In genomic region chr11:33220763-33221162, GRCm38 (mm10) we compare ENCODE assay signal across 25 mouse cellular contexts. TPM values are rescaled to one million over a fixed set of nuclear protein-coding genes. Genes with fewer than 3 reads are reported as not detected.
"Had no signal": no experiment of that assay in that cellular context is flagged by ENCODE, and none has a peak within 500 bp of the region (broad histone marks: within the 10 kb centered on the region; RNA-seq: fewer than 3 reads in every experiment).

No protein-coding gene starts in this region.

- H3K4me2 ChIP-seq: kidney, embryonic 15.5 days; liver, embryonic 13.5 days; lung, embryonic 15.5 days; midbrain, embryonic 13.5 days; stomach, embryonic 15.5 days had no signal

- H3K36me3 ChIP-seq: kidney, embryonic 15.5 days; liver, embryonic 13.5 days; lung, embryonic 15.5 days; midbrain, embryonic 13.5 days; stomach, embryonic 15.5 days had no signal

- H3K4me3 ChIP-seq: kidney, embryonic 15.5 days; left cerebral cortex, adult 2 months; liver, embryonic 13.5 days; lung, embryonic 15.5 days; midbrain, embryonic 13.5 days; stomach, embryonic 15.5 days had no signal

- H3K27me3 ChIP-seq: kidney, embryonic 15.5 days; liver, embryonic 13.5 days; lung, embryonic 15.5 days; midbrain, embryonic 13.5 days; stomach, embryonic 15.5 days had no signal

- H3K27ac ChIP-seq: kidney, embryonic 15.5 days; left cerebral cortex, adult 2 months; liver, embryonic 13.5 days; lung, embryonic 15.5 days; macrophage; midbrain, embryonic 13.5 days; stomach, embryonic 15.5 days had no signal

- DNase-seq: kidney, adult 2 months; kidney, postnatal 14 days; liver; liver, embryonic 13.5 days; liver, postnatal 0 days; lung, postnatal 14 days; retina, postnatal 1 day; right cerebral cortex, postnatal 14 days; thymus, adult 2 months; thymus, postnatal 25 days had no signal

- H3K9me3 ChIP-seq: kidney, embryonic 15.5 days; liver, embryonic 13.5 days; lung, embryonic 15.5 days; midbrain, embryonic 13.5 days; stomach, embryonic 15.5 days had no signal

- H3K9ac ChIP-seq: kidney, embryonic 15.5 days; liver, embryonic 13.5 days; liver, postnatal 0 days; lung, embryonic 15.5 days; midbrain, embryonic 13.5 days; stomach, embryonic 15.5 days had no signal

- ATAC-seq: liver, postnatal 0 days; midbrain, embryonic 13.5 days had no signal

RNA-seq across cellular contexts. Expression of gene Tlx3, which starts 17.4 kb away (rescaled TPM):
- total RNA-seq: layer of hippocampus, adult 8-10 months; layer of hippocampus, postnatal 25 days; left cerebral cortex, adult 2 months; left cerebral cortex, postnatal 14 days had no signal
- polyA plus RNA-seq: kidney, adult 2 months; large intestine, adult 2 months; limb, embryonic 11.5 days; liver, embryonic 13.5 days; liver, postnatal 0 days; macrophage; spleen, adult 2 months; testis, adult 2 months had no signal

RNA-seq across cellular contexts. Expression of gene Gm12117, which starts 55.8 kb away (rescaled TPM):
- total RNA-seq: layer of hippocampus, postnatal 25 days; left cerebral cortex, postnatal 14 days had no signal
- polyA plus RNA-seq: kidney, adult 2 months; kidney, embryonic 15.5 days; limb, embryonic 11.5 days; liver, embryonic 13.5 days; liver, postnatal 0 days; lung, embryonic 15.5 days; macrophage; midbrain, embryonic 13.5 days; midbrain, postnatal 0 days; neural tube, embryonic 11.5 days; spleen, adult 2 months; stomach, embryonic 15.5 days; testis, adult 2 months; thymus, adult 2 months had no signal
